Mouse (Mus musculus) liver, embryonic 14.5 days (tissue): ENCODE data around the gene Wasf3. TPM values are rescaled to one million over a fixed set of nuclear protein-coding genes. Genes with fewer than 3 reads are reported as not detected.
"Not testable (repeated sequence)": the region's sequence is repeated elsewhere in the genome, so short reads cannot be mapped to it uniquely, and the experiment has no call there.

Source experiments
- ATAC-seq: fragments of 200-750 bp; cut with Nextera tagmentation; 2 replicates; pipeline ENCODE4 v1.8.0; 2017; ENCODE audit warnings: moderate number of reproducible peaks, mild to moderate bottlenecking, moderate library complexity; ENCODE audit not compliant: insufficient read depth
- DNase-seq, 3 experiments: peaks; one replicate each; pipeline ENCODE4 v3.0.0-alpha.2; 2012 to 2013; ENCODE audit warnings: low read depth in 3 of 3, low spot score in 3 of 3
- H3K27ac ChIP-seq: fragments of 300-500 bp; sonication (generic); 2 replicates; pipeline ENCODE4 v1.5.1; 2014; ENCODE audit warnings: moderate library complexity, mild to moderate bottlenecking, control low read depth, inconsistent platforms
- H3K27me3 ChIP-seq: fragments of 300-500 bp; sonication (generic); 2 replicates; pipeline ENCODE4 v1.6.1; 2014; ENCODE audit warnings: mild to moderate bottlenecking, low read length, moderate library complexity; ENCODE audit not compliant: control insufficient read depth, insufficient read depth
- H3K36me3 ChIP-seq: fragments of 300-500 bp; sonication (generic); replicated peaks from 2 replicates; pipeline ENCODE4 v1.6.1; 2014; ENCODE audit warnings: low read depth; ENCODE audit not compliant: control insufficient read depth, insufficient read depth
- H3K4me1 ChIP-seq, 2 experiments: fragments of 200-500 bp in 1 of 2; fragments of 300-500 bp in 1 of 2; sonication (generic) in 1 of 2; replicated peaks; 2 replicates each; pipeline ENCODE4 v1.6.1; 2012 to 2014; ENCODE audit warnings: antibody characterized with exemption in 1 of 2, inconsistent platforms in 1 of 2, low read length in 1 of 2; ENCODE audit not compliant: control insufficient read depth in 2 of 2, insufficient read depth in 2 of 2
- H3K4me2 ChIP-seq: fragments of 300-500 bp; sonication (generic); 2 replicates; pipeline ENCODE4 v1.6.1; 2014; ENCODE audit warnings: low read depth, mild to moderate bottlenecking, control low read depth, moderate library complexity
- H3K4me3 ChIP-seq, 2 experiments: fragments of 200-500 bp in 1 of 2; fragments of 300-500 bp in 1 of 2; sonication (generic) in 1 of 2; 2 replicates each; pipeline ENCODE4 v1.5.1; 2012 to 2014; ENCODE audit warnings: low read depth in 2 of 2, low read length in 2 of 2, mild to moderate bottlenecking in 2 of 2, control low read depth in 1 of 2, inconsistent platforms in 1 of 2, moderate library complexity in 1 of 2; ENCODE audit not compliant: insufficient read depth in 1 of 2
- H3K9ac ChIP-seq: fragments of 300-500 bp; sonication (generic); replicated peaks from 2 replicates; pipeline ENCODE4 v1.6.1; 2014; ENCODE audit warnings: mild to moderate bottlenecking, control low read depth, moderate library complexity
- H3K9me3 ChIP-seq: fragments of 300-500 bp; sonication (generic); 2 replicates; pipeline ENCODE4 v1.6.1; 2016; ENCODE audit warnings: low read length, mixed read lengths; ENCODE audit not compliant: control insufficient read depth
- CTCF ChIP-seq: IDR thresholded peaks from 2 replicates; pipeline ENCODE4 v1.5.1; 2016; ENCODE audit warnings: antibody characterized with exemption, low read depth, control low read depth
- EP300 ChIP-seq: IDR thresholded peaks from 2 replicates; pipeline ENCODE4 v1.6.1; 2016; ENCODE audit warnings: antibody characterized with exemption, low read depth
- WGBS: fragments of 180-500 bp; shearing (Covaris S2); extraction: QIAGEN DNeasy Blood & Tissue Kit; methylation state at CpG from one replicate; pipeline ENCODE4 v1.1.7; 2014; ENCODE audit not compliant: insufficient replicate concordance; 5-methylcytosine and 5-hydroxymethylcytosine counted together
- polyA plus RNA-seq, 2 experiments: library from polyadenylated mRNA; depleted of rRNA in 1 of 2; stranded (reverse) in 1 of 2; unstranded in 1 of 2; fragments of >200 nt; fragmentation: Nextera tagmentation in 1 of 2; extraction: Ambion mirVana in 1 of 2; gene quantifications; 2 replicates each; pipeline versions ENCODE4 v1.2.1 to v1.2.3; 2012 to 2014

Gene Wasf3
- polyA plus RNA-seq, 2 experiments, result 0.04 to 0.07 TPM

DNA sequence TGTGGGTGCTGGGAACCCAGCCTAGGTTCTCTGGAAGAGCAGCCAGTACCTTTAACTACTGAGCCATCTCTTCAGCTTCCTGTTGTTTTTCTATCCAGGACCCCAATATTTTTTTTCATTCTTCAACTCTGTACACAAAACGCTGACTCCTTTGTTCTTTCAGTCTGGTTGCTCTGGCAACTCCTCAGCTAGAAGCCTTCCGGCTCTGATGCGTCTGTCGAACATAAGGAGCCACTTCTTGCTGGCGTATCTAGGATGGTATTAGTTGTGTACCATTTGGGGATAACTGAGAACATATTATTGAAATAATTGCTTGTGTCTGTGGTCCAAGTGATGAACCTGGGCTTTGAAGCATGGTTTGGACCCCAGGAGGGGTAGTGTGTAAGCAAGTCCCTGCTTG is 12.5 kb downstream of the Wasf3 start:
- TF ChIP-seq EP300 (no peak), CTCF (no peak)

DNA sequence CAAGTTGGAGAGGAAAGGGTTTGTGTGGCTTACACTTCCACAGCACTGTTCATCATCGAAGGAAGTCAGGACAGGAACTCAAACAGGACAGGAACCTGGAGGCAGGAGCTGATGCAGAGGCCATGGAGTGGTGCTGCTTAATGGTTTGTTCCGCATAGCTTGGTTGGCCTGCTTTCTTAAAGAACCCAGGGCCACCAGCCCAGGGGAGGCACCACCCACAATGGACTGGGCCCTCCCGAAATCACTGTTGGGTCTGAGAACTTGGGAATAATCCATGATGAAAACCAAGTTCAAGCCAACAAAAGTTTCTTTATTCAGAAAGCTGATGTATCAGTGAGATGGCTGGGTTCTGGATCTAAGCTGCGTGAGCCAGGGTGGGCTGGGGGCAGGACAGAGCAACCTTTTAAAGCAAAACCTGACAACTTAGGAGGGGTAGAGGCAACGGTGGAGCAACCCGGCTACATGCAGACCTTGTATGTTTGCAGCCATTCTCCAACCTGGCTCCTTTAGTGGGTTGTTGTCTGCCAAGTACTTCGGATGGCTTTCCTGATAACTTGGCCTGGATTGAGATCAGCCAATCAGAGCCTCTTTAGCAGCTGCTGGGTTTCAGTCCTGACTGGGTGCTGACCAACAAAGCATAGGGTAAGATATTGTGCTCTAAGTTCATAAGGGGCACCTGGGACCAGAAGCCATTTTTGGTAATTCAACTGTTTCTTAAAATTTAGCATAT is 13.8 kb downstream of the Wasf3 start:
- WGBS, result 66% methylated on average over 7 of the region's 7 CpGs
- TF ChIP-seq EP300 (no peak), CTCF (no peak)

More for the DNA sequence above, 12.5 kb downstream of the Wasf3 start:
- DNase-seq, result no peak
- no peak for ATAC-seq
- WGBS, result 75% methylated on average over 5 of the region's 5 CpGs
- no peaks in the 10 kb centered on the region for H3K36me3 ChIP-seq
- H3K9ac ChIP-seq, result no peak overlapping the region
- no peak overlapping the region for H3K4me2 ChIP-seq
- H3K4me3 ChIP-seq, result no peak overlapping the region
- H3K4me1 ChIP-seq, result no peaks in the 10 kb centered on the region
- H3K9me3 ChIP-seq, result no peaks in the 10 kb centered on the region
- no peaks in the 10 kb centered on the region for H3K27me3 ChIP-seq
- no peak overlapping the region for H3K27ac ChIP-seq

DNA sequence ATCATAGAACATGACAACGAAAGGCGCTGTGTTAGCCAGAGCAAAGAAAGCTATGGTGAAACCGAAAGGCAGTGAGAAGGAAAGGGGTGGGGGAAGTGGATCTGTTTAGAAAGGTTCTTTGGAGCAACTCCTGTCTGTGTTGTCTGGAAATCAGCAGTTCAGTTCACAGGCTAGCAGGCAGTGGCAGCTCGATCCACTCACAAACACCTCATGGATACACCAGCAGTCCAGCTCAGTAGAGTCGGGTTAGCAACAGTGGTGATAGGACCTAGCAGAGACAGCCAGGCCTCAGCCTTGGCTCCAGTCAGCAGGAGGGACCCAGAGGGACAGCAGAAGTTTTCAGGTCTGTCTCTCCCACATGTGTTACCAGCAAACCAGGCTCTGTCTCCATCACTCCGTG is 16.2 kb downstream of the Wasf3 start:
- not testable (repeated sequence) for H3K9ac ChIP-seq, ATAC-seq, H3K36me3 ChIP-seq, H3K4me2 ChIP-seq, H3K27me3 ChIP-seq, H3K4me1 ChIP-seq, H3K4me3 ChIP-seq, DNase-seq, H3K27ac ChIP-seq, H3K9me3 ChIP-seq
- 75% methylated on average over 6 of the region's 6 CpGs for WGBS

More for the DNA sequence above, 13.8 kb downstream of the Wasf3 start:
- Histone ChIP-seq H3K4me2 (no peak overlapping the region), H3K9ac (no peak overlapping the region), H3K27me3 (no peaks in the 10 kb centered on the region), H3K9me3 (no peaks in the 10 kb centered on the region), H3K4me3 (no peak overlapping the region), H3K4me1 (no peaks in the 10 kb centered on the region), H3K36me3 (no peaks in the 10 kb centered on the region), H3K27ac (no peak overlapping the region)
- ATAC-seq (no peak), DNase-seq (no peak)

DNA sequence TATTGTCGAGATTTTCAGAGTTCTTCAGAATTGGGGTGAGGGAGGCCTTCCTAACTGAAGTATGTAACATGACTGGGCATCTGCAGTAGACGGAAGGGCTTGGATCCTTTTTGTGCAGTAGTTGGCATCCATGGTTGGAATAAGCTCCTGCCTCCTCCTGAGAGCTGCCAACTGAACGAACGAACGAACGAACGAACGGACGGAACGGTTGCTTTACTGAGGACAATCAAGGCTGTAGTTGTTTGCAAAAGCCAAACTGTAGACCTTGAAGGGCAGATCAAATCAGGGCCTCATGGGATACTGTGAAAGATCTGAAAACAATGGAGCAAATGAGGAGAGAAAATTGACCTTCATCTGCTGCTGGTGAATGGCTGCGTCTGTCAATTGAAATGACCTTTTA is 17.5 kb downstream of the Wasf3 start:
- H3K9ac ChIP-seq, result no peak overlapping the region
- H3K27me3 ChIP-seq, result no peaks in the 10 kb centered on the region
- H3K9me3 ChIP-seq, result no peaks in the 10 kb centered on the region
- no peak overlapping the region for H3K27ac ChIP-seq
- no peak overlapping the region for H3K4me2 ChIP-seq
- H3K4me1 ChIP-seq, result no peaks in the 10 kb centered on the region
- H3K4me3 ChIP-seq, result no peak overlapping the region
- DNase-seq (no peak), ATAC-seq (no peak)
- TF ChIP-seq EP300, result no peak
- no peak for TF ChIP-seq CTCF
- 81% methylated on average over 11 of the region's 11 CpGs for WGBS
- H3K36me3 ChIP-seq, result no peaks in the 10 kb centered on the region

DNA sequence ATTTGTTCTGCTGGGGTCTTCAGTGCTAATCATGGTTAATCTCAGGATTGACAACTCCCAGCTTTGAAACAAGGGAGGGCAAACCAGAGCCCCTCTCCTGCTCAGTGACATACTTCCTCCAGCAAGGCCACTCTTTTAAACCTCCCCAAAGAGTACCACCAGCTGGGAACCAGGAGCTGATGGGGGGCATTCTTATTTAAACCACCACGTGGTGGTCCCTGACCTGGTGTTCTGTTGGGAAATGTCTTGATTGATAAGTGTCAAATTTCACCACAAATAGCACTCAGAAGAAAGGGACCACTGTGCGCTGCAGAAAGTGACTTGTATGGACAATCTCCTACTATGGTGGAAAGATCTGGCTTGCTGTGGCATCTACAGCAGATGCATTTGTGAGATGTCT is 19.1 kb downstream of the Wasf3 start:
- Histone ChIP-seq H3K27me3 (no peaks in the 10 kb centered on the region), H3K9me3 (no peaks in the 10 kb centered on the region), H3K4me3 (no peak overlapping the region), H3K4me2 (no peak overlapping the region), H3K27ac (no peak overlapping the region), H3K4me1 (no peaks in the 10 kb centered on the region), H3K9ac (no peak overlapping the region), H3K36me3 (no peaks in the 10 kb centered on the region)
- no peak for DNase-seq
- TF ChIP-seq CTCF (no peak), EP300 (no peak)
- ATAC-seq, result no peak
- 42% methylated on average over 2 of the region's 2 CpGs for WGBS
